Mouse (Mus musculus): ENCODE data around the gene Fam208a.

- TF ChIP-seq CTCF (IDR thresholded peaks at IDR 0.05; ENCODE audit: low read depth, low read length) (no peak), POLR2A (IDR thresholded peaks at IDR 0.05; ENCODE audit: insufficient read depth, low read length) (no peak), EP300 (IDR thresholded peaks at IDR 0.05; ENCODE audit: insufficient read depth, low read depth, low read length) (no peak)
Observed at GRCm38 (mm10) chr14:27412699-27413098, 15.9 kb upstream of the Fam208a start.
